Mouse (Mus musculus) embryonic facial prominence, embryonic 10.5 days (tissue): ENCODE data around the gene Htra2. TPM values are rescaled to one million over a fixed set of nuclear protein-coding genes. Genes with fewer than 3 reads are reported as not detected.

Experiments
- DNase-seq: peaks from one replicate; pipeline ENCODE4 v3.0.0-alpha.2; 2017; ENCODE audit warnings: low spot score
- H3K27ac ChIP-seq: fragments of 300-500 bp; sonication (generic); replicated peaks from 2 replicates; pipeline ENCODE4 v1.5.1; 2016; ENCODE audit warnings: mild to moderate bottlenecking
- H3K27me3 ChIP-seq: fragments of 300-500 bp; sonication (generic); replicated peaks from 2 replicates; pipeline ENCODE4 v1.6.1; 2016; ENCODE audit warnings: low read depth, mild to moderate bottlenecking; ENCODE audit not compliant: poor library complexity, severe bottlenecking
- H3K36me3 ChIP-seq: fragments of 300-500 bp; sonication (generic); replicated peaks from 2 replicates; pipeline ENCODE4 v1.6.1; 2016; ENCODE audit warnings: mild to moderate bottlenecking, moderate library complexity
- H3K4me1 ChIP-seq: fragments of 300-500 bp; sonication (generic); 2 replicates; pipeline ENCODE4 v1.6.1; 2016
- H3K4me3 ChIP-seq: fragments of 300-500 bp; sonication (generic); 2 replicates; pipeline ENCODE4 v1.5.1; 2016; ENCODE audit warnings: mild to moderate bottlenecking, moderate library complexity
- H3K9me3 ChIP-seq: fragments of 300-500 bp; sonication (generic); 2 replicates; pipeline ENCODE4 v1.6.1; 2016; ENCODE audit warnings: mild to moderate bottlenecking
- WGBS: fragments of 180-500 bp; shearing (Covaris S2); methylation state at CpG from one replicate; pipeline ENCODE4 v1.1.7; 2016; 5-methylcytosine and 5-hydroxymethylcytosine counted together
- polyA plus RNA-seq: library from polyadenylated mRNA; unstranded; fragments of >200 nt; fragmentation: Nextera tagmentation; extraction: Ambion mirVana; gene quantifications from 2 replicates; pipeline ENCODE4 v1.2.1, GENCODE M21; 2016

Gene Htra2
- polyA plus RNA-seq, 1 experiment from 2014 or later = 83.5 TPM

- Histone ChIP-seq H3K4me1 (peaks cover 31% of the 10 kb centered on the region), H3K27me3 (peaks cover 47% of the 10 kb centered on the region), H3K27ac (peak overlapping the region; percentile 68; the same call in 1 of the 2 replicates), H3K36me3 (no peaks in the 10 kb centered on the region), H3K4me3 (peak overlapping the region; percentile 48), H3K9me3 (no peaks in the 10 kb centered on the region)
- WGBS = 10% methylated on average over 24 of the region's 24 CpGs
- peak; percentile 90 for DNase-seq
These were observed 16.5 kb downstream of the Htra2 start for GRCm38 (mm10) chr6:83038496-83039012.

GRCm38 (mm10) chr6:83037188-83037587 is 17.9 kb downstream of the Htra2 start:
- H3K4me1 ChIP-seq = peaks cover 44% of the 10 kb centered on the region
- WGBS = 82% methylated on average over 8 of the region's 8 CpGs

GRCm38 (mm10) chr6:83034463-83035055 is 20.5 kb downstream of the Htra2 start:
- Histone ChIP-seq H3K27ac (peak overlapping the region; percentile 86), H3K36me3 (peaks cover 10% of the 10 kb centered on the region; the same call in 1 of the 2 replicates), H3K9me3 (no peaks in the 10 kb centered on the region), H3K27me3 (peaks cover 76% of the 10 kb centered on the region), H3K4me3 (peak overlapping the region; percentile 63), H3K4me1 (peaks cover 63% of the 10 kb centered on the region)
- DNase-seq = no peak
- WGBS = 13% methylated on average over 5 of the region's 5 CpGs

More at GRCm38 (mm10) chr6:83037188-83037587, 17.9 kb downstream of the Htra2 start:
- no peak for DNase-seq
- no peaks in the 10 kb centered on the region for H3K9me3 ChIP-seq
- peaks cover 53% of the 10 kb centered on the region for H3K27me3 ChIP-seq
- no peak overlapping the region for H3K4me3 ChIP-seq
- no peak overlapping the region for H3K27ac ChIP-seq
- H3K36me3 ChIP-seq = no peaks in the 10 kb centered on the region

GRCm38 (mm10) chr6:83033249-83034185 is 21.6 kb downstream of the Htra2 start, which contains the start of the genes Dok1 and Loxl3:
Gene Dok1 (minus strand): TSS chr6:83033471.
Gene Loxl3 (plus strand): TSS chr6:83034173.
- Histone ChIP-seq H3K27me3 (peaks cover 86% of the 10 kb centered on the region), H3K36me3 (peaks cover 10% of the 10 kb centered on the region; the same call in 1 of the 2 replicates), H3K4me1 (peaks cover 64% of the 10 kb centered on the region), H3K4me3 (peak within 1 kb of the TSS; percentile 63), H3K9me3 (no peaks in the 10 kb centered on the region), H3K27ac (peak within 1 kb of the TSS; percentile 86)
- WGBS = under 1% methylated on average over 51 of the region's 51 CpGs
- DNase-seq = peak; percentile 86

GRCm38 (mm10) chr6:83032769-83033191 is 22.3 kb downstream of the Htra2 start:
- no peaks in the 10 kb centered on the region for H3K9me3 ChIP-seq
- peaks cover 87% of the 10 kb centered on the region for H3K27me3 ChIP-seq
- H3K27ac ChIP-seq = peak overlapping the region; percentile 86
- peak; percentile 84 for DNase-seq
- WGBS = under 1% methylated on average over 31 of the region's 31 CpGs
- peaks cover 10% of the 10 kb centered on the region; the same call in 1 of the 2 replicates for H3K36me3 ChIP-seq
- peaks cover 66% of the 10 kb centered on the region for H3K4me1 ChIP-seq
- H3K4me3 ChIP-seq = peak overlapping the region; percentile 63

GRCm38 (mm10) chr6:83031921-83032590 is 23.0 kb downstream of the Htra2 start:
- WGBS = 11% methylated on average over 18 of the region's 18 CpGs
- Histone ChIP-seq H3K27me3 (peaks cover 87% of the 10 kb centered on the region), H3K9me3 (no peaks in the 10 kb centered on the region), H3K4me1 (peaks cover 71% of the 10 kb centered on the region), H3K36me3 (peaks cover 10% of the 10 kb centered on the region; the same call in 1 of the 2 replicates), H3K4me3 (peak overlapping the region; percentile 63), H3K27ac (no peak overlapping the region)
- DNase-seq = no peak

GRCm38 (mm10) chr6:83031111-83031510 is 24.0 kb downstream of the Htra2 start:
- Histone ChIP-seq H3K27ac (no peak overlapping the region), H3K9me3 (no peaks in the 10 kb centered on the region), H3K4me1 (peaks cover 71% of the 10 kb centered on the region), H3K27me3 (peaks cover 84% of the 10 kb centered on the region), H3K4me3 (no peak overlapping the region), H3K36me3 (peaks cover 10% of the 10 kb centered on the region; the same call in 1 of the 2 replicates)
- 54% methylated on average over 7 of the region's 7 CpGs for WGBS
- DNase-seq = no peak

GRCm38 (mm10) chr6:83029777-83030176 is 25.3 kb downstream of the Htra2 start:
- DNase-seq = no peak
- Histone ChIP-seq H3K9me3 (no peaks in the 10 kb centered on the region), H3K27ac (no peak overlapping the region), H3K4me3 (no peak overlapping the region), H3K27me3 (peaks cover 72% of the 10 kb centered on the region), H3K4me1 (peaks cover 63% of the 10 kb centered on the region), H3K36me3 (peaks cover 10% of the 10 kb centered on the region; the same call in 1 of the 2 replicates)
- 11% methylated on average over 10 of the region's 10 CpGs for WGBS

GRCm38 (mm10) chr6:83027706-83028105 is 27.4 kb downstream of the Htra2 start:
- peaks cover 65% of the 10 kb centered on the region for H3K27me3 ChIP-seq
- no peak for DNase-seq
- peaks cover 42% of the 10 kb centered on the region for H3K4me1 ChIP-seq
- H3K4me3 ChIP-seq = no peak overlapping the region
- peak overlapping the region; percentile 41; the same call in 1 of the 2 replicates for H3K27ac ChIP-seq
- no peaks in the 10 kb centered on the region for H3K9me3 ChIP-seq
- WGBS = 44% methylated on average over 9 of the region's 9 CpGs
- H3K36me3 ChIP-seq = peaks cover 10% of the 10 kb centered on the region; the same call in 1 of the 2 replicates

- H3K27ac ChIP-seq = peak overlapping the region; percentile 41; the same call in 1 of the 2 replicates
- H3K4me3 ChIP-seq = no peak overlapping the region
- peaks cover 38% of the 10 kb centered on the region for H3K4me1 ChIP-seq
- peaks cover 10% of the 10 kb centered on the region; the same call in 1 of the 2 replicates for H3K36me3 ChIP-seq
- WGBS = 71% methylated on average over 8 of the region's 8 CpGs
- H3K9me3 ChIP-seq = no peaks in the 10 kb centered on the region
- no peak for DNase-seq
- peaks cover 61% of the 10 kb centered on the region for H3K27me3 ChIP-seq
These were observed 27.8 kb downstream of the Htra2 start for GRCm38 (mm10) chr6:83027293-83027692.

GRCm38 (mm10) chr6:83025221-83025620 is 29.9 kb downstream of the Htra2 start:
- WGBS = 93% methylated on average over 4 of the region's 4 CpGs
- Histone ChIP-seq H3K36me3 (no peaks in the 10 kb centered on the region), H3K27ac (no peak overlapping the region), H3K9me3 (no peaks in the 10 kb centered on the region), H3K4me1 (peaks cover 24% of the 10 kb centered on the region), H3K27me3 (peaks cover 45% of the 10 kb centered on the region), H3K4me3 (no peak overlapping the region)
- DNase-seq = no peak

GRCm38 (mm10) chr6:83024421-83024820 is 30.7 kb downstream of the Htra2 start:
- Histone ChIP-seq H3K27me3 (peaks cover 37% of the 10 kb centered on the region), H3K4me1 (peaks cover 17% of the 10 kb centered on the region), H3K27ac (no peak overlapping the region), H3K4me3 (no peak overlapping the region), H3K9me3 (no peaks in the 10 kb centered on the region), H3K36me3 (no peaks in the 10 kb centered on the region)
- 70% methylated on average over 4 of the region's 4 CpGs for WGBS
- DNase-seq = no peak
